Mouse (Mus musculus) ovary, postnatal 14 days (tissue): ENCODE data around the gene Dusp12.

Source experiments
- DNase-seq: peaks from one replicate; pipeline ENCODE4 v3.0.0; 2022; ENCODE audit warnings: low spot score

Gene Dusp12

DNA sequence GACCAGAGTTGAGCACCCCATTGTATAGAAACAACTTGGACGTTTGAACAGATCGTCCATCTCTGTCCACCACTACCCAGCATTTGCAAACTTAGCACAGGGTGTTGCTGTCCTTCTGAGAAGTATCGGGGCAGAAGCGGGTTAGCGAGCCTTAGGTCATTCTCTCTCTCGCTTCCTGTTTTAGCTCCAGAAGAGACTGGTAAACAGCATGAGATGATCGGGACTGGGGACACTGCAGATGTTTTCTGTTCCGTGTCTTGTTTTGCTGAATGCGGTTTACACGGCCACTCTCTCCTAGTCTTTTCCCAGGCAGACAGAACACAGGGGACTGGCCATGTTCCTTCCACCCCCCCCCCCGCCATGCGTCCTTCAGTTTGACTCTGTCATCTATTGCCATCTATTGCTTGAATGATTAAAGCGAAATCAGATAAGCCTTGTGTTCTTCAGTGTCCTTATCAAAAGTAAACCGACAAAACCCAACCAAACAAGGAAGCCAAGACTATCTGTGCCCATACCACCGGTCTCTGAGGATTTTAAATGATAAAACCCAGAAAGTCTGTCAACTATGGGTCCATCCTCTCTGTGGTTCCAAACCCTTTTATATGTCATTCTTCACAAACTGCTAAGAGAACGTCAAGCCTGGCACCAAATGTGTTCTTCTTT, 13.2 kb upstream of the Dusp12 start:
- no peak for DNase-seq

DNA sequence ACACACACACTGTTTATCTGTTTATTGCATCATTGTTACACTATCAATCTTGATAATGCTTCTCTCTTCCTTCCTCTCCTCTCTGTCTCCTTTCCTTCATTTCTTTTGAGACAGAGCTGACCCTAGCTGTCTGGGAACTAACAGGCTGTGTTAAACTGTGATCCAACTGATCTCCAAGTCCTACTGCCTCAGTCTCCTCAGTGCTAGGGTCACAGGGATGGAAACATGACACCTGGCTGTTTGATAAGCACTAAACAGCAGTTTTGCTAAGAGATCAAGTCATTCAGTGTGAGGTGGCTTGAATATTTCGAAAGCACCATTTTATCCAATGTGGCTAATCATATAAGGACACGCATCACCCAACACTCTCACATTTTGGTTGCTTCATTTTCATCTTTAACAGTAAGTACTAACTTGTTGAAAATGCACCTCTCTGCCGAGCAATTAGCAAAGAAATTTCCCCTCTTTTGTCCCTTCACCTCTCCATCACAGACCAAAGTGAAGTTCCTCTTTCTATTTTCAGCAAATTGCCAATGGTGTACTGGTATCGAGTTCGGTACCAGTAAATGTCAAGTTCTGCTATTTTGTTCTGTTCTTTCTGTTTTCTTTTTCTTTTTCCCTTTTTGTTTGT, 11.4 kb upstream of the Dusp12 start:
- no peak for DNase-seq

- DNase-seq, result no peak
Observed at GRCm38 (mm10) chr1:170894603-170895602, 9.6 kb upstream of the Dusp12 start.

DNA sequence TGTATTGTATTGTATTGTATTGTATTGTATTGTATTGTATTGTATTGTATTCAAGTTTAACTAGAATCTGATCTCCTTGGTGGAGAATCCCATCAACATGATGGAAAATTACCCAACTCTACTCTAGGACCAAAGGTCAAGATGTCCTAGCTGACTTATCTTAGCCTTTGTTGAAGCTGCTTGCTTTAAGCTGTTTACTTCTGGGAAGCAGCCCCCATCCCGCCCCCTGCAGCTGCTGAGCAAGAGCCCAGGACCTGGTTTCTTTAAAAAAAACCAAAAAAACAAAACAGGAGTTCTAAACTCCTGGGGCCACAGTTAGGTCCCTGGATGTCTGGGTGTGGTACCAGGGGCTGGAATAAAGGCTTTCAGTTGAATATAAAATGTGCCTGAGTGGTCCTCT, 6.9 kb upstream of the Dusp12 start:
- DNase-seq, result no peak

DNA sequence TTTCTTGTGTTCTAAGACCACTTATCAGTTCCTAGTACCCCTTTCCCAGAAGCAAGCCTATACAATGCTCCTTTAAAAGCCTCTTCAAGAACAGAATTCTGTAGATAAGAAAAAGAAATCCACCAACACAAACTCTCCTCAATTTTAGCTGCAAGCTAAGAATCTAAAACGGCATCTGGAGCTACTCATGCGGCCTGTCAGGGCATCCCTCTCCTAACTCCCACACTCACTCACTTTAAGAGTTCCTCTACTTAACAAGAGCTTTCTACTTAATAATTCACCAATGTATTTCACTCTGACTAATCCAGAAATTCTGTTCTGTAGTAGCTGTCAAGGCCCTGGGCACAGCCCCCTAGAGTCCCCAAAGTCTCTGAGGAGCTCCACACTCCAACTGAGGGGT, 6.3 kb upstream of the Dusp12 start:
- DNase-seq, result no peak

- DNase-seq, result no peak
Observed at GRCm38 (mm10) chr1:170889310-170889709, 4.0 kb upstream of the Dusp12 start.

DNA sequence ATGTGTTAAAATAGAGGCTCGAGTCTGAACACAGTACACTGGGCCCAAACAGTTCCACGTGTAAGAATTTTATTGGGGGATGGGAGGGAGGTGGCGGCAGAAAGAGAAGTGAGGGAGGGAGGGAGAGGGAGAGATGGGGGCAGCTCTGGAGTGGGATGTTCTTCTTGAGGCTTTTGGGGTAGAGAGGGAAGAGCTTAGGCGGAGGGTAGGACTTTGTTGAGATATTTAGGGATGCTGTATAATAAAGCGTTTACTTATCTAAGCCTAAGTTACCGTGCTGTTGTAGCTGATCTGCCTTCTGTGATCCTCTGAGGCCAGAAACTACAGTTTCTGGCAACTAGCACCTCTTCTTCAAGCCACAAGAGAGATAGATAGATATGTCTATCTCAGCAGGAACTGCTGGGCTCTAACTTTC, 711 bp upstream of the Dusp12 start:
- no peak for DNase-seq

DNA sequence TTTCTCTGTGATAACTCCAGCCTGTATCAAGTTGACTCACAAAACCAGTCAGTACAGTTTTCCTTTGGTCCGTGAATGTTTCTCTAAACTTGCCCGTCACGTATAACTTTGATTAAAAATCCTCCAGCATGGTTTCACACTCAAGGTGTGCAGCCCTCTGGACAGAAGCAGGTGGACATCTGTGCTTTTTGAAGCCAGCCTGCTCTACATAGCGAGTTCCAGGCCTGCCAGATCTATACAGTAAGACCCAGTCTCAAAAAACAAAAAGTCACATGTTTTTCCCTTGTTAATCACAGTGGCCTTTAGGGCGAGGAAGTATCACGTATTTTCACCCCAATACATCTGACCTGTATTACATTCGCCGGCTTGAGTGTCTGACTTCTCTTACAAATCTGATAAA, 950 bp downstream of the Dusp12 start:
- DNase-seq, result no peak

DNA sequence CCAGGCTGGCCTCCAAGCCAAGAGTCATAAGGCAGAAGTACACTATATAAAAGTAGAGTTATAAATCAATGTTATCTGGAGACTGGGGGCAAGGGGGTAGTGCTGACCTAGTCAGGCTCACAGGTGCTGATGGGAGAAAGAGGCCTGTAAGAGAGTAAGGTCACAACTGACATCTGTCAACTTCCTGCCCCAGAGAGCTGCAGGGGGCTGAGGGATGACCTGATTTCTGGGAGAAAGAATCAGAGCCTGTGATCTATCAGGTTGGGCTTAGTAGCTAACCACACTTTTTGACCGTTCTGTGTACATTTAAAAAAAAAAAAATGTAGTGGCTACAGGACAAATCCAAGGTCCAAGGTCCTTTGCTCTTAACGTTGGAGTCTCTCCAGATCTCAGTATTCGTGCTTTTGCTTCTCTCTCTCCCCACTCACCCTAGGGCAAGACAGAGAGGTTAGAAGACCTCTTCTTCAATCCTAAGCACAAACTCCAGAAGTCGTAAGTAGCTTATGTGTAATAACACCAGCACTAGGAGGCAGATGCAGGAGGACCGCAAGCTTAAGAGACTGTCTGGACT, 2.3 kb downstream of the Dusp12 start:
- DNase-seq, result no peak

GRCm38 (mm10) chr1:170876906-170877305, 8.4 kb downstream of the Dusp12 start:
- DNase-seq, result no peak

DNA sequence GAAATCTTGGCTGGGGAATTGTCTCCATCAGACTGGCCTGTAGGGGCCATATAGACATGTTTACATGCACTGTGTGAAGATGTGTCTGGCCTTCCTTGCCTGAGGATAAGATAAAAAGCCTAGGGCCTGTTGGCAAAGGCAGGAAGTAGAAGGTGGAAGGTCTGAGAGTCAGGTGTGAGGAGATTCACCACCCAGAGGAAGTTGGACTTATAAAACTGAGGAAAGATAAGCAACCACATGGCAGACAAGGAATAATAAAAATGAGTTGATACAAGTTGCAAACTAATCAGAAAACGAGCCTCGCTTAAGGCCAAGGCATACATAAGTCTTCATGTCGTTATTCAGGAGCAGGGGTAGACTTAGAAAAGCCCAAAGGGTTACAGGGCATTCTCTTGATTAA, 9.7 kb downstream of the Dusp12 start:
- no peak for DNase-seq

DNA sequence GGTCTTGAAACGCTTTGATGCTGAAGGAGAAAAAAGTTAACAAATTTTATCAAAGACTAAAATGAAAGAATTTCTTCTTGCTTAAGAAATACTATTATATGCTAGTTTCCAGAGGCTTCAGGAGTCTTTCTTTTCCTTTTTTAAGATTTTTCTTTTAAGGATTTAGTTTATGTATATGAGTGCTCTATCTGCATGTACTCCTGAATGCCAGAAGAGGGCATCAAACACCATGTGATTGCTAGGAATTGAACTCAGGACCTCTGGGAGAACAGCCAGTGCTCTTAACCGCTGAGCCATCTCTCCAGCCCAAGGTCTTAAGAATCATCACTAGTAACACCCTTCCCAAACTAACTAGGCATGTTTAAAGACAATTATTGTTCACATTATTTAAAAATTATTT, 13.4 kb downstream of the Dusp12 start:
- DNase-seq, result no peak

DNA sequence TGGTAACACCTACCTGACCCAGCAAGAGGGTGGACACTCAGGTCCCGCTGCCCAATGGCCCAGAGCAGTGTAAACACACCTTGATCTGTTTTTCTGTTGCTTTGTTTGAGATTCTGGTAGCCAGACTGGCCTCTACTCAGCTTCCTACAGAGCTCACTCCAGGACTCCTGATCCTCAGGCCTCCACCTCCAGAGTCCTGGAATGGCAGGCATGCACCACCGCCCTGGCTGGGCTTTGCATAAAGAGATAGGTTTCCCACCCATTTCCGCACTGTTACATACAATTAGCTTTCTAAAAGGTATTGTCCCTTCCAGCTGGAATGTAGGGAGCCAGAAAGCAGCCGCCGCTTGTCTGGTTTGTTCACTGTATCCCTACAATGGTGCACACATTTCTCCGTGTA, 13.9 kb downstream of the Dusp12 start:
- no peak for DNase-seq

DNA sequence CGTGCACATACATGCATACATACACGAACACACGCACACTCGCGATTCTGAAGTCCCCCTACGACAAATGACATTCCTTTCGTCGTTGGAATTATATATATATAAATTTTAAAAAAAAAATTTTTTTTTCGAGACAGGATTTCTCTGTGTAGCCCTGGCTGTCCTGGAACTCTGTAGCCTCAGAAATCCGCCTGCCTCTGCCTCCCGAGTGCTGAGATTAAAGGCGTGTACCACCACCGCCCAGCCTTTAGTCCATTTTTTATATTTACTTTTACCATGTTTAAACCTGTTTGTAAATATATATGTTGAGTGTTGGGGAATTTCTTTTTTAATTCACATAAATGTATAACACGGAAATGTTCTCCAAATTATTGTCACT, 16.4 kb downstream of the Dusp12 start:
- DNase-seq, result no peak

DNA sequence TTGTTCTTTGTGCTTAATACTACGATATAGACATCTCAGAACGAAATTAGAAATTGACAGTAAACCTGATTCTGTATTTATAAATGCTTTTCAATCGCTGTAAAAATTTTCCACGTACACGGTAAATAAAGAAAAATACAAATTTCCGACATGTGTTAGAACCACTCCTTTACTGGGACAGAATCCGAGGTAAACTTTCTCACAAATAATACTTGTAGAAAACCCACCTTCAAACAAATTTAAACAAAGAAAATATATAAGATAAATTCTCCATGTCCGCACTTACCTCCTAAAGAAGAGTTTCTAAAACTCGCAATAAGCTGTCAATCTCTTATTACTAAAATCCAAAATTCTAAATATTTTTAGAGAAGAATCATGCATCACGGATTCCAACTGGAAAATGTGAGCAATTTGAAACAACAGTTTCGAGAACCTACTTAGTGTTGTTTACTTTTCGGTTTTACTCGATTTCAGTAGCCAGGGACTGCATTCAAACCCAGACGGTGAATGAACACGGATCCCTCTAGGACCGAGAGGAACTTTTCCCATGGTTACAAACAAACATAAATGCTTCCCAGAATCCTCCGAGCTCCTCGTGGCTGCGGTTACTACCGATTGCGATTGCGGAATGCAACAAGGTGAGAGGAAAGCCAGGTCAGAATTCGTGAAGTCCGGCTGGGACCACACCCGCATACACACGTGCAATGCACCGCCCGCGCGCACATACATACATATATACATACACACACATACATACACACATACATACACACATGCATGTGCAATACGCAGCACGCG, 17.0 kb downstream of the Dusp12 start:
- DNase-seq, result peak; percentile 60

DNA sequence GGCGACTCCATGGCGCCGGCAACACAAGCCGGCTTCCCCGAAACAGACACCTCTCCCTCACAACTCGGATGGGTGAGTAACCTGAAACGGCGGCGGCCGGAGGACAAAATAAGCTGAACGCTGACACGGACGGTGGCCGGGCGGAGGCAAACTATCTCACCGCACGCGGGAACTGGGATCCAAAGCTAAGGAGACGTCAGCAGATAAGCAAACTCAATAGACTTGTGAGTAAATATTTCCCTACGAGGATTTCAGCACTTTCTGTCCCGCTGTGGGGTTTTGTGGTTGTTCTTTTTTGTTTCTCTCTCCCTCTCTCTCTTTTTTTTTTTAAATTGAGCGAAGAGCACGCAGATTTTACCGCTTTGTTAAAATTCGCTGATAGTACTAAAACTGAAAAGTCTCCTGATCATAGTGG, 17.6 kb downstream of the Dusp12 start, which contains the start of gene Atf6:
TSS of gene Atf6 (minus strand) at position 81 of the 415 bp plus-strand sequence.
- DNase-seq, result peak; percentile 98

DNA sequence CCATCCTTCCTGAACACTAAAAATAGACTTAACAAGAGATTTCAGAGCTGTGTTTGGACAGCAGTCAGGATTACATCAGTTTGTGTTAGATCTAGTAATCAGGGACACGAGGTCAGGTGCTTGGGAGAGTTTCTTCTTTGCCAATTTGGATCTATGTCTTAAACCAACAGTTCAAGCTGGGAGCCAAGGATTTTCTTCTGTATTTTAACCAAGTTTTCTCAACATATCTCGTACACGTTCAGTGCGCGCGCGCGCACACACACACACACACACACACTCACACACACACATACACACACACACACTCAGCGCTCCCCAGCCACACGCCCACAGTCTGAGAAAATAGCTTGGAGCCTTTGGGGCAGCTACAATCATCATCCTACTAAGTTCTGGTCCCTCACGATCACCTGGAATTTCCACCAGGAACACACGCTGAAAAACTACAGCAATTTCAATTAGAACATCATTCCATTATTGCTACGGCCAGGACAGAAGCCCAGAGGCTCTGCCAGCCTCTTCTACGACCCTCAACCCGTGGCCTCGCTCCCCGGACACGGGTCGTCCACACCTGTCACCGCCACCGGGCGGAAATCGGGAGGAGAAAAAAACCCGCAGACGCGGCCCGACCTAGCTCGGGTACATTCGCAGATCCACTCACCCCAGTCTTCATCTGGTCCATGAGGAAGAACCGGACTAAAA, 18.2 kb downstream of the Dusp12 start:
- no peak for DNase-seq

- DNase-seq, result no peak
Observed at GRCm38 (mm10) chr1:170865406-170865805, 19.9 kb downstream of the Dusp12 start.

DNA sequence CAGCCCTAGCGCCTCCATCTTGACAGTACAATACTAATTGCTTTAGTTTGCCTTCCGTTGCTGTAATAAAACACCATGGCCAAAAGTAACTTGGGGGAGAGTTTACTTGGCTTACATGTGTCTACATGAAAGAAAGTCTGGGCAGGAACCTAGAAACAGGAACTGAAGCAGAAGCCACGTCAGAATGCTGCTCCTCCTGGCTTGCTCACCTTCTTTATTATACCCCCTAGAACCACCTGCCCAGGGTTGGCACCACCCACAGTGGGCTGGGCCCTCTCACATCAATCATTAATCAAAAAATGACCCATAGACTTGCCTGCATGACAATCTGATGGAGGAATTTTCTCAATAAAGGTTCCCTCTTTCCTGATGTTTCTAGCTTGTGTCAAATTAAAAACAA, 20.6 kb downstream of the Dusp12 start:
- DNase-seq, result no peak

GRCm38 (mm10) chr1:170864234-170864633, 21.1 kb downstream of the Dusp12 start:
- no peak for DNase-seq

DNA sequence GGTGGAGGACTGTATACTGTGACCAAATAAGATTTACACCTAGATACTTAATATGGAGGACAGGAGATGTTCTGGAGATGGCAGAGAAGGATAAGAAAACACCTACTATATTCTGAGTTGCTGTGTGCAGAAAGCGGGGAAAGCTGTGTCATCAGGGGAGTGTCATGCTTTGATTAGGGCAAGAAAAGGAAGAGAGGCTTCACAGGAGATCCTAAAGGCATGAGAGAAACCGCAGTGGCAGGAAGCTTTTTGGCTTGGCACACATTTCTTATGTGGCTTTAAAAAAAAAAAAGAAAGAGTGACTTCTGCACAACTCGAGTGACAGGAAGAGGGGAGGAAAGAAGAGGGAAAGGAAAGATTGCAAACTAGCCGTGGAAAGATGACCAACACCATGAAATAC, 22.3 kb downstream of the Dusp12 start:
- no peak for DNase-seq
